Mouse (Mus musculus) adrenal gland, postnatal 0 days (tissue): ENCODE results near the gene Olfr191. TPM values are rescaled to one million over a fixed set of nuclear protein-coding genes. Genes with fewer than 3 reads are reported as not detected.

Experiments used
- polyA plus RNA-seq: library from polyadenylated mRNA; unstranded; fragments of >200 nt; fragmentation: Nextera tagmentation; extraction: Ambion mirVana; gene quantifications from 2 replicates; pipeline ENCODE4 v1.2.1, GENCODE M21; 2015

The Olfr191 gene
- polyA plus RNA-seq, result not detected in 2 replicates

DNA sequence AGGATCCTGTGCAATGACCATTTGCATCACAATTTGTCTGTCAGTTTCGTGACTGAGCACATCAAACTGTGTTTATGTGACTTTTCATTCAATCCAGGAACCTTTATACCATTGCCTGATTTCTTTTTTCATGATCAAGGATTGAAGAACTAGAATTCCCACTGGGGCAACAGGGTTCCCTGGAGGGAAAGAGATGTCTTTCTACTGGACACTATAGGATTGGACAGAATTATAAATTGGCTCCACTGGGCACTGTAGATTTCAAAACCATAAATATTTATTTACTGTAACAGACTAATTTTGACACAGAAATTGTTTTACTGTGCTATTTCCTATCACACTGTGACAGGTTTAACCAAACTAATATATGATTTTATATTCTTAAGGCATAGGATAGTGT lies at the start of gene Olfr191:
Gene Olfr191 (minus strand): TSS at position 101 of the 400 bp plus-strand sequence.

DNA sequence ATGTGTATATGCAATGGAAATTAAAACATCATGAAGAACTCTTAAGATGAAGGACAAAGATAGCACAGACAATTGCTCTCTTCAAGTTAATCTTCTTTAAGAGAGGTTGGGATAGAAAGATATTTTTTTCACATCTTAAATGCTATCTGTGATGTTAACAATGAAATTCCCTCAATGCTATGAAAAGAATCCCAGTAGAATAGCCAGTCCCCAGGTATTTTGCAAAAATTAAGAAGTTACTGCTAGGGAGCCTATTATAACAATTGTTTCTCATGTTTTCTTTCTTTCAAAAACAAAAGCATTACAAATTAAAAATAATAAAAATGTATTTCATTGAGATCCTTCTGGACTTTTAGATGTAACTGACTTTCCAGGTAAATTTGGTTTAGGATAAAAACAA lies 31.3 kb upstream of the Olfr191 start, which contains the start of gene Olfr194:
Gene Olfr194 (minus strand): TSS at position 101 of the 400 bp plus-strand sequence.

DNA sequence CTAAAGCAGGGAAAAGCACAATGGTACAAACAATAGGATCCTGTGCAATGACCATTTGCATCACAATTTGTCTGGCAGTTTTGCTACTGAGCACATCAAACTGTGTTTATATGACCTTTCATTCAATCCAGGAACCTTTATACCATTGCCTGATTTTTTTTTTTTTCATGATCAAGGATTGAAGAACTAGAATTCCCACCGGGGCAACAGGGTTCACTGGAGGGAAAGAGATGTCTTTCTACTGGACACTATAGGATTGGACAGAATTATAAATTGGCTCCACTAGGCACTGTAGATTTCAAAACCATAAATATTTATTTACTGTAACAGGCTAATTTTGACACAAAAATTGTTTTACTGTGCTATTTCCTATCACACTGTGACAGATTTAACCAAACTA lies 22.2 kb upstream of the Olfr191 start, which contains the start of gene Olfr193:
Gene Olfr193 (minus strand): TSS at position 101 of the 400 bp plus-strand sequence.

DNA sequence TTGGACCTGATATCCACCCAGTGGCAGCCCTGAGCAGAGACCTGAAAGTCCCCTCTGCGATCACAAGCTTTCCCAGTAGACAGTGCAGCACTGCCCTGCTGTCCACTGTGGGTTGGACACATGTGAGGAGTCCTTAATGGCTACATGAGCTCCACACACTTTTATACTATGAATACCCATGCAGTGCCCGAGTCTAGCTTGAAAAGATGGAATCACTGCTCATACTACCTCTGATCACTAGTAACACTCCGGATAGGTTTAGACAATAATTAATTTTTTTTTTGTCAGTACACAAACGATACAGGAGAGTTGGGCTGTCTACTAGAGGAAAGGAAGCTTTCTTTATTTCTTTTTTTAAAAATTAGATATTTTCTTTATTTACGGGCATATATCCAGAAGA lies 11.7 kb downstream of the Olfr191 start, which contains the start of gene Olfr190:
Gene Olfr190 (minus strand): TSS at position 101 of the 400 bp plus-strand sequence.

DNA sequence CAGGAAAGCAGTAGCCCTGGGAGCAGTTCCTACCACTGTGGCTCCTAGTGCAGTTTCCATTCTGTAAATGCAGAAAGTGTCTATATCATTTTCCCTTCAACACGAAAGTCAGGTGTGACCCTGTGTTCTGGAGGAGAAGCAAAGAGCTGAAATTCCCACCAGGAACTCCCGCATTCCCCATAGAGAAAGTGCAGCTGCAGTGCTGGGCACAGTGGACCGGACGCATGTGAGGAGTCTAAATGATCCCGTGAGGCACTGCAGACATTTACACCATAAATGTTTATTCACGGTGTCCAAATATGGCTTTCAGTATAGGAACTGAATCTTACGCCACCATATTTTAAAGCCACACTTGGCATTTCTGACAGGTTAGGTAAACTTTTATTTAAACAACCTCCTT lies 49.9 kb downstream of the Olfr191 start, which contains the start of gene Olfr187:
Gene Olfr187 (minus strand): TSS at position 58 of the 400 bp plus-strand sequence.

Other genes with a start within 250 kb of the Olfr191 start
- not detected in 2 replicates for gene Olfr177, start 215.1 kb downstream of the Olfr191 start, polyA plus RNA-seq
- not detected in 2 replicates for gene Olfr178, start 197.8 kb downstream of the Olfr191 start, polyA plus RNA-seq
- gene Olfr181, start 161.1 kb downstream of the Olfr191 start, polyA plus RNA-seq, result not detected in 2 replicates
- gene Olfr180, start 160.4 kb downstream of the Olfr191 start, polyA plus RNA-seq, result not detected in 2 replicates
- not detected in 2 replicates for gene Olfr183, start 94.5 kb downstream of the Olfr191 start, polyA plus RNA-seq
- gene Olfr186, start 59.5 kb downstream of the Olfr191 start, polyA plus RNA-seq, result not detected in 2 replicates
- gene Olfr187, start 50.1 kb downstream of the Olfr191 start, polyA plus RNA-seq, result not detected in 2 replicates
- gene Olfr190, start 11.8 kb downstream of the Olfr191 start, polyA plus RNA-seq, result not detected in 2 replicates
- gene Olfr193, start 22.1 kb upstream of the Olfr191 start, polyA plus RNA-seq, result not detected in 2 replicates
- gene Olfr194, start 31.2 kb upstream of the Olfr191 start, polyA plus RNA-seq, result not detected in 2 replicates
- not detected in 2 replicates for gene Olfr195, start 57.2 kb upstream of the Olfr191 start, polyA plus RNA-seq
- not detected in 2 replicates for gene Olfr196, start 80.6 kb upstream of the Olfr191 start, polyA plus RNA-seq
- not detected in 2 replicates for gene Olfr198, start 113.7 kb upstream of the Olfr191 start, polyA plus RNA-seq
- gene Olfr199, start 129.9 kb upstream of the Olfr191 start, polyA plus RNA-seq, result not detected in 2 replicates
- gene Olfr201, start 182.8 kb upstream of the Olfr191 start, polyA plus RNA-seq, result not detected in 2 replicates
- gene Olfr202, start 197.0 kb upstream of the Olfr191 start, polyA plus RNA-seq, result not detected in 2 replicates
- gene Olfr203, start 209.1 kb upstream of the Olfr191 start, polyA plus RNA-seq, result not detected in 2 replicates
- gene Olfr204, start 228.4 kb upstream of the Olfr191 start, polyA plus RNA-seq, result not detected in 2 replicates
- not detected in 2 replicates for gene Olfr205, start 241.3 kb upstream of the Olfr191 start, polyA plus RNA-seq